Mouse (Mus musculus) embryonic fibroblast, embryonic 13.5 days (primary cell): ENCODE results near the gene Elac2.

Experiments
- CTCF ChIP-seq: IDR thresholded peaks from 2 replicates; pipeline ENCODE4 v1.5.1; 2011; ENCODE audit warnings: mild to moderate bottlenecking, control low read depth, low read length, moderate library complexity, borderline replicate concordance; ENCODE audit not compliant: insufficient read depth
- POLR2A ChIP-seq: IDR thresholded peaks from 2 replicates; pipeline ENCODE4 v1.6.1; 2011; ENCODE audit warnings: low read depth, mild to moderate bottlenecking, control low read depth, low read length, moderate library complexity

GRCm38 (mm10) chr11:65004836-65005235 lies 26.0 kb downstream of the Elac2 start:
- TF ChIP-seq CTCF, result no peak
- TF ChIP-seq POLR2A, result no peak
